In genomic region chr11:63130497-63130896, GRCm38 (mm10) we compare ENCODE assay signal across 9 mouse cellular contexts. TPM values are rescaled to one million over a fixed set of nuclear protein-coding genes. Genes with fewer than 3 reads are reported as not detected.
A peak's percentile ranks its signal among the peaks of the same experiment; 100 is the strongest.
DNase-seq lines count a peak whose midpoint lies in the region; ATAC-seq lines count a peak whose summit lies in the region.
"Had no signal": no experiment of that assay in that cellular context is flagged by ENCODE, and none has a peak within 500 bp of the region (broad histone marks: within the 10 kb centered on the region; RNA-seq: fewer than 3 reads in every experiment).

No protein-coding gene starts in this region.

- peaks cover 55% of the 10 kb centered on the region for H3K27me3 ChIP-seq in embryonic facial prominence, embryonic 13.5 days
- no peaks in the 10 kb centered on the region for H3K27me3 ChIP-seq in heart, embryonic 14.5 days (ENCODE audit: control insufficient read depth, insufficient read depth, low read length)

- peak overlapping the region; percentile 89 for H3K9ac ChIP-seq in embryonic facial prominence, embryonic 13.5 days
- H3K9ac ChIP-seq in heart, embryonic 14.5 days (ENCODE audit: low read length), result peak overlapping the region; percentile 92
- H3K9ac ChIP-seq: liver, embryonic 14.5 days had no signal

- no peaks in the 10 kb centered on the region for H3K9me3 ChIP-seq in embryonic facial prominence, embryonic 13.5 days
- H3K9me3 ChIP-seq in heart, embryonic 14.5 days (ENCODE audit: control insufficient read depth, low read length), result no peaks in the 10 kb centered on the region

- peaks cover 7% of the 10 kb centered on the region for H3K36me3 ChIP-seq in embryonic facial prominence, embryonic 13.5 days
- peaks cover 13% of the 10 kb centered on the region; the same call in 1 of the 2 replicates for H3K36me3 ChIP-seq in heart, embryonic 14.5 days (ENCODE audit: control insufficient read depth, insufficient read depth, low read length)
- H3K36me3 ChIP-seq in macrophage (ENCODE audit: inconsistent target), result peaks cover 14% of the 10 kb centered on the region; the same call in 1 of the 2 replicates

- H3K4me2 ChIP-seq in embryonic facial prominence, embryonic 13.5 days, result peak overlapping the region; percentile 78
- peak overlapping the region; percentile 95 for H3K4me2 ChIP-seq in heart, embryonic 14.5 days (ENCODE audit: low read length)

- peak; percentile 26 to 31 for DNase-seq in right cerebral cortex, adult 2 months (ENCODE audit: low spot score in 2 of 2)
- no peak for DNase-seq in right cerebral cortex, postnatal 36 days (ENCODE audit: low spot score in 2 of 2)
- peak; percentile 75 for DNase-seq in kidney, postnatal 10 days

- H3K4me3 ChIP-seq in embryonic facial prominence, embryonic 13.5 days, result peak overlapping the region; percentile 63
- peak overlapping the region; percentile 55 to 76 for H3K4me3 ChIP-seq in heart, embryonic 14.5 days (ENCODE audit: control insufficient read depth in 1 of 2, insufficient read depth in 1 of 2, low read depth in 1 of 2, low read length in 2 of 2)
- peak overlapping the region; percentile 100 for H3K4me3 ChIP-seq in macrophage (ENCODE audit: inconsistent target)

- peaks cover 56% of the 10 kb centered on the region for H3K4me1 ChIP-seq in embryonic facial prominence, embryonic 13.5 days
- peaks cover 27 to 46% of the 10 kb centered on the region in 2 experiments for H3K4me1 ChIP-seq in heart, embryonic 14.5 days (ENCODE audit: control insufficient read depth in 2 of 2, insufficient read depth in 2 of 2, low read length in 2 of 2)

- 44% methylated on average over 8 of the region's 8 CpGs for whole genome bisulfite sequencing in embryonic facial prominence, embryonic 13.5 days
- WGBS in heart, embryonic 14.5 days, result 30% methylated on average over 8 of the region's 8 CpGs
- WGBS in macrophage (ENCODE audit: missing documents), result 51% methylated on average over 8 of the region's 8 CpGs

- no peak for ATAC-seq in embryonic facial prominence, embryonic 13.5 days (ENCODE audit: insufficient number of reproducible peaks, insufficient read depth, low FRiP score, low TSS enrichment, low read depth)
- ATAC-seq in heart, embryonic 14.5 days (ENCODE audit: insufficient number of reproducible peaks, insufficient read depth, low FRiP score, low read depth), result no peak
- no peak for ATAC-seq in megakaryocyte, adult 5-6 weeks (ENCODE audit: poor library complexity, severe bottlenecking)
- ATAC-seq in granulocyte monocyte progenitor cell, adult 5-6 weeks (replicated peaks; ENCODE audit: poor library complexity, severe bottlenecking), result no peak

- peaks cover 48% of the 10 kb centered on the region for H3K79me2 ChIP-seq in macrophage (ENCODE audit: inconsistent target)

- no peak overlapping the region for H3K27ac ChIP-seq in embryonic facial prominence, embryonic 13.5 days
- H3K27ac ChIP-seq in heart, embryonic 14.5 days (replicated peaks in 1 of 2; ENCODE audit: control insufficient read depth in 1 of 2, insufficient read depth in 1 of 2, low read depth in 2 of 2, low read length in 2 of 2), result peak overlapping the region in 1 of 2 experiments; percentile 90; a peak in 1 of 4 replicates
- H3K27ac ChIP-seq in macrophage, result peak overlapping the region; percentile 96
- H3K27ac ChIP-seq: liver, embryonic 14.5 days had no signal

RNA-seq across cellular contexts. Expression of gene Pmp22, which starts 1.7 kb away (rescaled TPM):
- polyA plus RNA-seq in embryonic facial prominence, embryonic 13.5 days (2015; fragmentation: Nextera tagmentation; extraction: Ambion mirVana), result 127 and 138 TPM in 2 replicates
- 88.7 and 95.6 TPM in 2 replicates for polyA plus RNA-seq in heart, embryonic 14.5 days (2014; fragmentation: Nextera tagmentation; extraction: Ambion mirVana)
- 100 to 1,000 TPM in 14 of 26 experiments, 10 to 100 TPM in 12; 22.6 to 353 (median 103) TPM for total RNA-seq in macrophage (2018; cell fraction: chromatin; rRNA removed)
- 100 to 1,000 TPM; 151 to 861 (median 432) TPM for total RNA-seq in macrophage (2018; cell fraction: cytosol; rRNA removed)
- 100 to 1,000 TPM; 123 to 812 (median 316) TPM for total RNA-seq in macrophage (2018; cell fraction: nucleus; rRNA removed)
- 533 to 609 TPM (median 558 TPM) in 3 replicates for polyA plus RNA-seq in macrophage (2018)
- 0.45 and 2.0 TPM in 2 replicates for total RNA-seq in megakaryocyte, adult 5-6 weeks (2015)
- total RNA-seq in megakaryocyte, adult 5-6 weeks (2017), result 0.20 TPM in 1 of 2 replicates, not detected in the other
- not detected in 2 replicates for total RNA-seq in granulocyte monocyte progenitor cell, adult 5-6 weeks (2014; fragmentation: Nextera tagmentation)
- not detected in 2 replicates for total RNA-seq in granulocyte monocyte progenitor cell, adult 5-6 weeks (2017)

Comparison
In these comparisons a context has a peak if more than half of its experiments do, and no peak if none do; other contexts are left out.
1. DNase-seq: peak in right cerebral cortex, adult 2 months (2 of 2) and kidney, postnatal 10 days (single experiment); none in right cerebral cortex, postnatal 36 days (0 of 2).
2. Peak in every context shown above with its lines, with median percentiles within 50 percentile points of each other: H3K4me3 ChIP-seq.